Mouse (Mus musculus) neutrophil, adult 59 days (primary cell): Measurements from ENCODE around the gene Gpbp1l1. TPM values are rescaled to one million over a fixed set of nuclear protein-coding genes. Genes with fewer than 3 reads are reported as not detected.

Source experiments
- total RNA-seq, 2 experiments: library from RNA; stranded (reverse); gene quantifications; 1 replicate in 1 of 2; 2 replicates in 1 of 2; pipeline ENCODE4 v1.2.4; 2023

The Gpbp1l1 gene
- 10 to 100 TPM; 75.7 to 79.6 TPM for total RNA-seq

GRCm38 (mm10) chr4:116557306-116558121 is at the start of gene Gpbp1l1:
TSS of gene Gpbp1l1 (plus strand) at chr4:116557658.

DNA sequence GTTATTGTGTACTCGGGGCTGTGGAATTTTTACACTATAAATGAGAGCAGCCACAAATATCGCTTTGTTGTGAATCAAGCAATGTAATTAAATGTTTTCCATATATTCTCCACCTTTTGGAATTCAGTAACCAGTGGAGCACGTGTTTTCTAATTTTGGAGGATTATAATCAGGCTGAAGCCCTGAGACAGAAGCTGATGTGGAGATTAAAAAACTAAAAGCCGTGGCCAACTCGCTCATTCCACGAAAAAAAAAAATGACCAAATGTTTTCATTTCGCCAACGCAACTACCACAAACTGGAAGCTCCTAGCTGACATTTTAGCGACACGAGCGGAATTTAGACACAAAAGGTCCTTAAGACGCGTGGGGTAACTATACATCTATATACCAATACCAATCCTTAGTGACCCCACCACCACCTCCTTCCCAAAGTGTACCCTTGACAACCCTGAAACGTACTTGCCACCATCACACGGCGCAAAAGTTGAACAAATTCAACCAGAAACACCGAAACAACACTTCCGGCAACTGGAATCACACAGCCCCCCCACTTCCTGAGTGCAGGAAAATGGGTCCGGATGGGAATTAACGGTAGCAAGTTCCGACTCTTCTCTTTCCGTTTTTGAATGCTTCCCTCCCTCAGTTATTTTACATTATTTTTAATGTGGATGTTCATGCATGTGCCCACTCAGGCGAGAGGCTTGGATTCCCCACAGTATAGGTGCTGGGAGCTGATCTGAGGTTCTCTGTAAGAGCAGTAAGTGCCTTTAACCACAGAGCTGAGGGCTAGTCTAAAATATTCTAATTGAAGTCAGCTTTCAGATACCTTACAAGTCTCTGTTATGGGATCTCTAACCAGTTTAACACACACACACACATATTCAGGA is 1.8 kb upstream of the Gpbp1l1 start, which contains the start of gene Tmem69:
Gene Tmem69, minus strand, starts transcription at position 524 of the 888 bp plus-strand sequence.

DNA sequence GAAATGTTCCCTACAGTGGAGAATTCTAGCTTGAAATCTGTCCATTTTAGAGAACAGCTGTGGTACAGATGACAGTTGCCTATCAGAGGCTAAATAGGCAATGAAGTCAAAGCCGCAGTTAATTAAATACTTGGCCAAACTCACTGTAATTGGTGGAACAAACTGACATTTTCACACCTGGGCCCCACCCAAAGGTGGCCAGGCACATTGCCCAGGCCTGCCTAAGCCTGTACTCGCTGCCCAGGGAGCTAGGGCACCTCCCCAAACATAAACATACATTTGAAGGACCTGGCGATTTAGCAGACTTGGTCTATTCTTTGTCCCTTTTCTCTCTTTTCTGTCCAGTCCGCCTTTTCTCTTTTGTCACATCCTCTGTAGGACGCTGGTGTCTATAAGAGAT is 38.9 kb downstream of the Gpbp1l1 start, which contains the start of gene Ccdc17:
Gene Ccdc17, plus strand, starts transcription at position 276 of the 400 bp plus-strand sequence.

GRCm38 (mm10) chr4:116627722-116628662 is 70.5 kb downstream of the Gpbp1l1 start, which contains the start of gene Nasp:
TSS of gene Nasp (minus strand) at chr4:116627941.

Other genes with a start within 250 kb of the Gpbp1l1 start
- gene Mast2, start 93.5 kb upstream of the Gpbp1l1 start, total RNA-seq = 10 to 100 TPM; 17.9 to 24.4 TPM
- 1 to 10 TPM; 6.0 to 6.3 TPM for gene Ipp, start 50.1 kb upstream of the Gpbp1l1 start, total RNA-seq
- gene Tmem69, start 1.7 kb upstream of the Gpbp1l1 start, total RNA-seq = 1 to 10 TPM; 8.1 to 8.2 TPM
- gene Ccdc17, start 39.0 kb downstream of the Gpbp1l1 start, total RNA-seq = 1 to 10 TPM; 8.1 to 8.5 TPM
- gene Nasp, start 70.3 kb downstream of the Gpbp1l1 start, total RNA-seq = 10 to 100 TPM; 52.7 to 57.8 TPM
- gene Akr1a1, start 94.0 kb downstream of the Gpbp1l1 start, total RNA-seq = 100 to 1,000 TPM; 246 to 288 TPM
- 100 to 1,000 TPM; 102 to 170 TPM for gene Prdx1, start 127.9 kb downstream of the Gpbp1l1 start, total RNA-seq
- 1 to 10 TPM; 3.2 to 3.5 TPM for gene Mmachc, start 150.7 kb downstream of the Gpbp1l1 start, total RNA-seq
- 10 to 100 TPM; 12.0 to 18.3 TPM for gene Ccdc163, start 150.9 kb downstream of the Gpbp1l1 start, total RNA-seq
- gene Tesk2, start 163.3 kb downstream of the Gpbp1l1 start, total RNA-seq = 10 to 100 TPM; 35.6 to 37.0 TPM
- 10 to 100 TPM; 15.3 TPM for gene Toe1, start 250.0 kb downstream of the Gpbp1l1 start, total RNA-seq